Mouse (Mus musculus) embryonic facial prominence, embryonic 15.5 days (tissue): ENCODE data around the gene Olfr1023. TPM values are rescaled to one million over a fixed set of nuclear protein-coding genes. Genes with fewer than 3 reads are reported as not detected.

Experiments
- ATAC-seq: fragments of 200-750 bp; cut with Nextera tagmentation; 2 replicates; pipeline ENCODE4 v1.8.0; 2017; ENCODE audit warnings: low read depth, moderate TSS enrichment; ENCODE audit not compliant: insufficient number of reproducible peaks, low FRiP score, low TSS enrichment
- H3K27ac ChIP-seq: fragments of 300-500 bp; sonication (generic); replicated peaks from 2 replicates; pipeline ENCODE4 v1.5.1; 2015; ENCODE audit warnings: mild to moderate bottlenecking, inconsistent platforms
- H3K27me3 ChIP-seq: fragments of 300-500 bp; sonication (generic); 2 replicates; pipeline ENCODE4 v1.6.1; 2015; ENCODE audit warnings: inconsistent platforms
- H3K36me3 ChIP-seq: fragments of 300-500 bp; sonication (generic); 2 replicates; pipeline ENCODE4 v1.6.1; 2015; ENCODE audit warnings: mild to moderate bottlenecking, inconsistent platforms
- H3K4me1 ChIP-seq: fragments of 300-500 bp; sonication (generic); 2 replicates; pipeline ENCODE4 v1.6.1; 2015; ENCODE audit warnings: inconsistent platforms
- H3K4me2 ChIP-seq: fragments of 300-500 bp; sonication (generic); replicated peaks from 2 replicates; pipeline ENCODE4 v1.6.1; 2015; ENCODE audit warnings: mild to moderate bottlenecking, inconsistent platforms
- H3K4me3 ChIP-seq: fragments of 300-500 bp; sonication (generic); replicated peaks from 2 replicates; pipeline ENCODE4 v1.5.1; 2015; ENCODE audit warnings: mild to moderate bottlenecking, inconsistent platforms
- H3K9ac ChIP-seq: fragments of 300-500 bp; sonication (generic); 2 replicates; pipeline ENCODE4 v1.6.1; 2015; ENCODE audit warnings: inconsistent platforms
- H3K9me3 ChIP-seq: fragments of 300-500 bp; sonication (generic); replicated peaks from 2 replicates; pipeline ENCODE4 v1.6.1; 2016; ENCODE audit warnings: inconsistent platforms
- WGBS: fragments of 180-500 bp; shearing (Covaris S2); methylation state at CpG from one replicate; pipeline ENCODE4 v1.1.7; 2015; 5-methylcytosine and 5-hydroxymethylcytosine counted together
- polyA plus RNA-seq: library from polyadenylated mRNA; unstranded; fragments of >200 nt; fragmentation: Nextera tagmentation; extraction: Ambion mirVana; gene quantifications from 2 replicates; pipeline ENCODE4 v1.2.1, GENCODE M21; 2015

The Olfr1023 gene
- not detected in 2 replicates for polyA plus RNA-seq

DNA sequence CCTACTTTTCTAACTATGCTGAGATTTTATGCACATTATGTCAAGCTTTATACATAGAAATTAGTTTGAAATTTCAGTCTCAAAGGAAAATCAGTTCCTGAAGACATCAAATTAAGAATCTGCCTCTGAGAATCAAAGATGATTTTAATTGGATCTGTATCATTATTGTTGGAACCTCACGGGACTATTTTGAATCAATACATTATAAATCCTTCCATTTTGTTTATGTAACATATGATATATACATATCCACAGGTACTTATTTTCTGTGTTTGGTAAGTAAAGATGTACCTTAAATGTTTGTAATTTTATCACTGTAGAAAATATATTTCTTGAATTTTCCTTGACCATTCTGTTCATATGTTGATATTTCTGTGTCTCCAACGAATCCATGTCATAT lies at the start of gene Olfr1023:
Gene Olfr1023, plus strand, starts transcription at position 301 of the 400 bp plus-strand sequence.
- Histone ChIP-seq H3K36me3 (no peaks in the 10 kb centered on the region), H3K4me2 (no peak within 1 kb of the TSS), H3K4me1 (no peaks in the 10 kb centered on the region), H3K9me3 (no peaks in the 10 kb centered on the region), H3K9ac (no peak within 1 kb of the TSS), H3K27ac (no peak within 1 kb of the TSS), H3K27me3 (no peaks in the 10 kb centered on the region), H3K4me3 (no peak within 1 kb of the TSS)
- 65% methylated on average over 2 of the region's 2 CpGs for WGBS
- ATAC-seq: no peak

DNA sequence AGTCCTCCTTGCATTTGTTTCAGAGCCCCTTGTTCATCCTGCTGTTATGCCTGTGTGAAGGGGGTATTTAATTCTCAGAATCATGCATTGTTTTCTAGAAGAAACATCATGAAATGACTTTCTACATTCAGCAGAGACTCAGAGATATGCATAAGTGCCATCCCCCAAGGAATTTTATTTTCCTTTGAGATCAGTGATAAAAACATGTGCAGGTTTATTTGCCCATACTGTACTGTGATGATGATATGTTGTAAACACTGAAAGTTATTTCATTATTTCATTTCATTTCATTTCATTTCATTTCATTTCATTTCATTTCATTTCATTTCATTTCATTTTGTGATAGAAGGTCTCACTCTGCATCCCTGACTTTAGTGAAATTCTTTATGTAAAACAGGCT lies 40.1 kb upstream of the Olfr1023 start, which contains the start of gene Olfr1019:
Gene Olfr1019, minus strand, starts transcription at position 101 of the 400 bp plus-strand sequence.
- no peak within 1 kb of the TSS for H3K27ac ChIP-seq
- no peak within 1 kb of the TSS for H3K4me3 ChIP-seq
- H3K9me3 ChIP-seq: no peaks in the 10 kb centered on the region
- H3K36me3 ChIP-seq: no peaks in the 10 kb centered on the region
- no peaks in the 10 kb centered on the region for H3K27me3 ChIP-seq
- H3K4me1 ChIP-seq: no peaks in the 10 kb centered on the region
- H3K4me2 ChIP-seq: no peak within 1 kb of the TSS
- H3K9ac ChIP-seq: no peak within 1 kb of the TSS
- ATAC-seq: no peak

DNA sequence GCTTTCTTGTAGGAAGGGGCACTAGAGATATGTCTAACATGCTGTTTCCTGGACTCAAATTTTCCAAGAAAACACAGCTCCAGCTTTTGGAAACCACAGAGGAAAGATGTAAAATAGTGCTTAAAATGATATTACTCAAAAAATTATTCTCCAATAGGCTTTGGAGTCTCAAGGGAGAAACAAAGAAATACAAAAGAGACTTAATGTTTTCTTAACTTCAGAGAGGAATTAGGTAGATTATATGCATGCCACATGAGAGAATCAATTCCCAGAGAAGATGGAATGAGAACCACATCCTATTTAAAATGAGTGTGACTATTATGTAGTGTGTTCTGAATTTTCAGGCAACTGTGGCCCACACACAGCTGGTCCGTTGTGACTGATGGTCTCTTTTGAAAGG lies 38.7 kb upstream of the Olfr1023 start, which contains the start of gene Olfr1020:
Gene Olfr1020, plus strand, starts transcription at position 301 of the 400 bp plus-strand sequence.
- 57% methylated on average over 1 of the region's 1 CpGs for WGBS
- Histone ChIP-seq H3K4me1 (no peaks in the 10 kb centered on the region), H3K4me2 (no peak within 1 kb of the TSS), H3K36me3 (no peaks in the 10 kb centered on the region), H3K9me3 (no peaks in the 10 kb centered on the region), H3K27me3 (no peaks in the 10 kb centered on the region), H3K9ac (no peak within 1 kb of the TSS), H3K4me3 (no peak within 1 kb of the TSS), H3K27ac (no peak within 1 kb of the TSS)
- no peak for ATAC-seq

DNA sequence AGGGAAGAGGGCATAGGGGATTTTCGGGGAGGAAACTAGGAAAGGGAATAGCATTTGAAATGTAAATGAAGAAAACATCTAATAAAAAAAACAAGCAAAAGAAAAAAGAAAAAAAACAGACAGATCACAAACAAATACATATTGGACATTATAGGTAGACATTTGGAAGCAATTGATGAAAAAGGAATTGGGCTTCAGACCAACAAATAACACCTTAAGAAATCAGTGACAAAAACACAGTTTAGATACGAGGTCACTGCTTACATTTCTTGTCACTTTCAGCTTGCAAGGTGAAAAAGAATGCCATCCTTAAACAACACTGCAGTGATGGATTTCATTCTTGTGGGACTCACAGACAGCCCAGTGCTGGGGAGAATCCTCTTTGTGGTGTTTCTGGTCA lies 17.1 kb upstream of the Olfr1023 start, which contains the start of gene Olfr1022:
Gene Olfr1022, plus strand, starts transcription at position 301 of the 400 bp plus-strand sequence.
- H3K36me3 ChIP-seq: no peaks in the 10 kb centered on the region
- H3K27ac ChIP-seq: no peak within 1 kb of the TSS
- no peak for ATAC-seq
- 59% methylated on average over 2 of the region's 2 CpGs for WGBS
- no peaks in the 10 kb centered on the region for H3K4me1 ChIP-seq
- H3K9ac ChIP-seq: no peak within 1 kb of the TSS
- no peaks in the 10 kb centered on the region for H3K27me3 ChIP-seq
- H3K4me2 ChIP-seq: no peak within 1 kb of the TSS
- no peaks in the 10 kb centered on the region for H3K9me3 ChIP-seq
- no peak within 1 kb of the TSS for H3K4me3 ChIP-seq

DNA sequence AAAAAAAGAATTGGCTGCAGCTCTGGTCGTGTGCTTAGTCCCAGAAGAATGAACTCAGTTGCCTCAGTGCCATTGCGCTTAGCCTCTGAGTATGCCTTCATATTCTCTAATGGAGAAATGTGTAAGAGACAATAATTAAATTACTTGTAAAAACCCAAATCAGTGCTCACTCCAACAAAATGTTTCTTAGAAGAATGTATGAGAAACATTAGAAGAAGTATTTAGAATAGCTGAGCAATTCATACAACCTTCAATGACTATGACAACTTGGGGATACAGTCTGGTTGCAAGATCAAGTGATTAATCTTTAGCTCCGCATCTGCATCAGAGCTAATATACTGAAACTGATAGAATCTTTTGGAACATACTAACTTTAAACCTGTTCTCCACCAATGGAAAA lies 19.5 kb downstream of the Olfr1023 start, which contains the start of gene Olfr1024:
Gene Olfr1024, minus strand, starts transcription at position 101 of the 400 bp plus-strand sequence.
- Histone ChIP-seq H3K9ac (no peak within 1 kb of the TSS), H3K27me3 (no peaks in the 10 kb centered on the region), H3K4me2 (no peak within 1 kb of the TSS), H3K27ac (no peak within 1 kb of the TSS), H3K4me3 (no peak within 1 kb of the TSS), H3K36me3 (no peaks in the 10 kb centered on the region), H3K9me3 (no peaks in the 10 kb centered on the region), H3K4me1 (no peaks in the 10 kb centered on the region)
- no peak for ATAC-seq
- 83% methylated on average over 3 of the region's 3 CpGs for WGBS

DNA sequence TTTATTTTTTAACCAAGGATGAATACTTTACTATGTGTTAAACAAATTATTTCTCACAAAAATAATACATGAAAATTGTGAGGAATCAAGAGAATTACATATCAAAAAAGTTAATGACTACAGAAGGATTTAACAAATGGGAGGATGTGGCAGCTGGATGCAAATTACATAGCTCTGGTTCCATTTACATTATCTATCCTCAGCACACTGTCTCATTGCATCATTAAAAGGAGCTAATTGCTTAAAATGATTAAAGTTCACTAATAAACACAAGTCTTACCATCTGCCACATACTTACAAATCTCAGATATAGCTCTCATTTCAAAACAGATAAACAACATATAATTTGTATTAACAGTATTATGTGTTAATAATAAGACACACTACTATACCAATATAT lies 27.8 kb downstream of the Olfr1023 start:
- ATAC-seq: no peak
- Histone ChIP-seq H3K4me2 (no peak overlapping the region), H3K4me1 (no peaks in the 10 kb centered on the region), H3K36me3 (no peaks in the 10 kb centered on the region), H3K27me3 (no peaks in the 10 kb centered on the region), H3K27ac (no peak overlapping the region), H3K9me3 (no peaks in the 10 kb centered on the region), H3K9ac (no peak overlapping the region), H3K4me3 (no peak overlapping the region)

DNA sequence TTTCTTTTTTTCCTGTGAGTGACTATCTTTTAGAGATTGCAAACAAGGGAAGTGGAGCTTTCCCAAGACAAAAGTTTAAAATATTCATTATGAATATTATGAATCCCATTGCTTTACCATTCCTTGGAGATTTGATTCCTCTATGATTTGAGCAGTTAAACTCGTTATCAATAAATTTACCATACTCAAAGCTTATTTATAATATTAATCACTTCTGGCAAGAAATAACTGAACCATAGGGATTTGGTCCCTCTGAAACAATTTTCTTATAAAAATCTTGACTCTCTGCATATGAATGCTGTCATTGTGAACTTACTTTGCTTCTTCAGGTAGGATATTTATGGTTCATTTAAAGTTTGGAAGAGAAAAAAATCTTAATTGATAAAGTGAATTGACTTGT lies 29.5 kb downstream of the Olfr1023 start, which contains the start of gene Olfr1025-ps1:
Gene Olfr1025-ps1, plus strand, starts transcription at position 301 of the 400 bp plus-strand sequence.
- Histone ChIP-seq H3K4me1 (no peaks in the 10 kb centered on the region), H3K27ac (no peak within 1 kb of the TSS), H3K4me2 (no peak within 1 kb of the TSS), H3K9me3 (no peaks in the 10 kb centered on the region), H3K27me3 (no peaks in the 10 kb centered on the region), H3K36me3 (no peaks in the 10 kb centered on the region), H3K4me3 (no peak within 1 kb of the TSS), H3K9ac (no peak within 1 kb of the TSS)
- no peak for ATAC-seq
- WGBS: 47% methylated on average over 1 of the region's 1 CpGs

DNA sequence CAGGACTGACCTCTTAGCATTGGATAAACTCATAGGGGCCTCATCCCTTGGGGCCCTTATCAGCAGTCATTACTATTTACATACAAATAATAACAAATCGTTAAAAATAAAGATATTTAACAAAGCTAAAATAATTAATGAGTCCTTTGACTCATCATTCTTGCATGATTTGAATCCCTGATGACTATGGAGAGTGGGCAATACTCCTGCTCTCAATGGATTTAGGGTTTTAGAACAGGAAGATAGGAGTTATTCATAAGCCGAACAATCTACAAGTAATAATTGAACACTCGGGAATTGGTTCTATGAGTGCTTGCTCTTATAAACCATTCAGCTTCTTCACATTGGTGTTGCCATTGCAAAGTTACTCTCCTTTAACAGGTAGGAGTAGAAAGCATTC lies 35.8 kb downstream of the Olfr1023 start, which contains the start of gene Olfr1026:
Gene Olfr1026, plus strand, starts transcription at position 301 of the 400 bp plus-strand sequence.
- no peaks in the 10 kb centered on the region for H3K9me3 ChIP-seq
- H3K4me1 ChIP-seq: no peaks in the 10 kb centered on the region
- H3K4me2 ChIP-seq: no peak within 1 kb of the TSS
- no peak within 1 kb of the TSS for H3K27ac ChIP-seq
- H3K9ac ChIP-seq: no peak within 1 kb of the TSS
- H3K4me3 ChIP-seq: no peak within 1 kb of the TSS
- ATAC-seq: no peak
- H3K27me3 ChIP-seq: no peaks in the 10 kb centered on the region
- 83% methylated on average over 3 of the region's 3 CpGs for WGBS
- H3K36me3 ChIP-seq: no peaks in the 10 kb centered on the region

Other genes with a start within 250 kb of the Olfr1023 start
- gene Olfr1002, start 234.9 kb upstream of the Olfr1023 start, polyA plus RNA-seq: 0.11 TPM in 1 of 2 replicates, not detected in the other
- gene Olfr154, start 221.2 kb upstream of the Olfr1023 start, polyA plus RNA-seq: not detected in 2 replicates
- gene Olfr1006, start 206.9 kb upstream of the Olfr1023 start, polyA plus RNA-seq: 0.13 TPM in 1 of 2 replicates, not detected in the other
- not detected in 2 replicates for gene Olfr1008, start 196.2 kb upstream of the Olfr1023 start, polyA plus RNA-seq
- not detected in 2 replicates for gene Olfr1009, start 170.2 kb upstream of the Olfr1023 start, polyA plus RNA-seq
- 0.25 TPM in 1 of 2 replicates, not detected in the other for gene Olfr1012, start 122.9 kb upstream of the Olfr1023 start, polyA plus RNA-seq
- 0.12 TPM in 1 of 2 replicates, not detected in the other for gene Olfr1013, start 118.5 kb upstream of the Olfr1023 start, polyA plus RNA-seq
- gene Olfr1014, start 112.9 kb upstream of the Olfr1023 start, polyA plus RNA-seq: not detected in 2 replicates
- 0.07 and 0.47 TPM in 2 replicates for gene Olfr1015, start 103.6 kb upstream of the Olfr1023 start, polyA plus RNA-seq
- gene Olfr1016, start 83.1 kb upstream of the Olfr1023 start, polyA plus RNA-seq: 0.23 TPM in 1 of 2 replicates, not detected in the other
- gene Olfr1018, start 67.2 kb upstream of the Olfr1023 start, polyA plus RNA-seq: not detected in 2 replicates
- not detected in 2 replicates for gene Olfr1019, start 40.2 kb upstream of the Olfr1023 start, polyA plus RNA-seq
- not detected in 2 replicates for gene Olfr1020, start 38.6 kb upstream of the Olfr1023 start, polyA plus RNA-seq
- not detected in 2 replicates for gene Olfr1022, start 17.0 kb upstream of the Olfr1023 start, polyA plus RNA-seq
- not detected in 2 replicates for gene Olfr1024, start 19.4 kb downstream of the Olfr1023 start, polyA plus RNA-seq
- 0.59 and 0.84 TPM in 2 replicates for gene Olfr1025-ps1, start 29.6 kb downstream of the Olfr1023 start, polyA plus RNA-seq
- 0.38 and 0.69 TPM in 2 replicates for gene Olfr1026, start 35.9 kb downstream of the Olfr1023 start, polyA plus RNA-seq
- 0.09 and 0.17 TPM in 2 replicates for gene Olfr1028, start 64.8 kb downstream of the Olfr1023 start, polyA plus RNA-seq
- gene Olfr1029, start 88.3 kb downstream of the Olfr1023 start, polyA plus RNA-seq: 0.08 and 0.17 TPM in 2 replicates
- 0.11 and 0.12 TPM in 2 replicates for gene Olfr1030, start 93.6 kb downstream of the Olfr1023 start, polyA plus RNA-seq
- gene Olfr1031, start 104.7 kb downstream of the Olfr1023 start, polyA plus RNA-seq: 0.37 and 0.39 TPM in 2 replicates
- 0.27 TPM in 1 of 2 replicates, not detected in the other for gene Olfr1032, start 119.9 kb downstream of the Olfr1023 start, polyA plus RNA-seq
- 0.14 and 0.79 TPM in 2 replicates for gene Olfr1033, start 135.0 kb downstream of the Olfr1023 start, polyA plus RNA-seq
- gene Olfr1034, start 160.2 kb downstream of the Olfr1023 start, polyA plus RNA-seq: 0.04 and 0.09 TPM in 2 replicates
- gene Olfr1036, start 188.4 kb downstream of the Olfr1023 start, polyA plus RNA-seq: not detected in 2 replicates
- gene Olfr1037, start 201.7 kb downstream of the Olfr1023 start, polyA plus RNA-seq: 0.14 TPM in 1 of 2 replicates, not detected in the other